Mouse (Mus musculus) forebrain, embryonic 11.5 days (tissue): ENCODE data around the gene Tatdn3. TPM values are rescaled to one million over a fixed set of nuclear protein-coding genes. Genes with fewer than 3 reads are reported as not detected.
A peak's percentile ranks its signal among the peaks of the same experiment; 100 is the strongest.

Experiments used
- ATAC-seq: fragments of 200-750 bp; cut with Nextera tagmentation; replicated peaks from 2 replicates; pipeline ENCODE4 v1.8.0; 2017; ENCODE audit warnings: moderate TSS enrichment; ENCODE audit not compliant: low FRiP score
- DNase-seq: peaks from one replicate; pipeline ENCODE4 v3.0.0-alpha.2; 2017; ENCODE audit warnings: low spot score
- H3K27ac ChIP-seq: fragments of 300-500 bp; sonication (generic); 2 replicates; pipeline ENCODE4 v1.5.1; 2014; ENCODE audit warnings: low read depth, low read length
- H3K27me3 ChIP-seq: fragments of 300-500 bp; sonication (generic); 2 replicates; pipeline ENCODE4 v1.6.1; 2014; ENCODE audit warnings: mild to moderate bottlenecking, low read length, mixed read lengths; ENCODE audit not compliant: control insufficient read depth, insufficient read depth
- H3K36me3 ChIP-seq: fragments of 300-500 bp; sonication (generic); 2 replicates; pipeline ENCODE4 v1.6.1; 2014; ENCODE audit warnings: mild to moderate bottlenecking, low read length, moderate library complexity, mixed read lengths; ENCODE audit not compliant: control insufficient read depth, insufficient read depth
- H3K4me1 ChIP-seq: fragments of 300-500 bp; sonication (generic); replicated peaks from 2 replicates; pipeline ENCODE4 v1.6.1; 2014; ENCODE audit warnings: low read length, mixed read lengths; ENCODE audit not compliant: control insufficient read depth, insufficient read depth
- H3K4me2 ChIP-seq: fragments of 300-500 bp; sonication (generic); 2 replicates; pipeline ENCODE4 v1.6.1; 2014; ENCODE audit warnings: low read depth, mild to moderate bottlenecking, low read length, moderate library complexity, mixed read lengths; ENCODE audit not compliant: severe bottlenecking
- H3K4me3 ChIP-seq: fragments of 300-500 bp; sonication (generic); 2 replicates; pipeline ENCODE4 v1.5.1; 2014; ENCODE audit warnings: low read depth, low read length
- H3K9ac ChIP-seq: fragments of 300-500 bp; sonication (generic); 2 replicates; pipeline ENCODE4 v1.6.1; 2014; ENCODE audit warnings: low read length
- H3K9me3 ChIP-seq: fragments of 300-500 bp; sonication (generic); 2 replicates; pipeline ENCODE4 v1.6.1; 2016; ENCODE audit warnings: low read length, mixed read lengths; ENCODE audit not compliant: control insufficient read depth
- WGBS: fragments of 180-500 bp; shearing (Covaris S2); extraction: QIAGEN DNeasy Blood & Tissue Kit; methylation state at CpG from one replicate; pipeline ENCODE4 v1.1.7; 2014; 5-methylcytosine and 5-hydroxymethylcytosine counted together
- polyA plus RNA-seq: library from polyadenylated mRNA; unstranded; fragments of >200 nt; fragmentation: Nextera tagmentation; extraction: Ambion mirVana; gene quantifications from 2 replicates; pipeline ENCODE4 v1.2.1, GENCODE M21; 2014

Tatdn3 gene
- polyA plus RNA-seq, 1 experiment from 2014 or later: 10.9 TPM

- ATAC-seq (no peak), DNase-seq (no peak)
- WGBS: 94% methylated on average over 7 of the region's 7 CpGs
- Histone ChIP-seq H3K36me3 (no peaks in the 10 kb centered on the region; the same call in 1 of the 2 replicates), H3K4me3 (no peak overlapping the region), H3K9ac (no peak overlapping the region), H3K27me3 (no peaks in the 10 kb centered on the region), H3K9me3 (no peaks in the 10 kb centered on the region), H3K27ac (no peak overlapping the region), H3K4me1 (no peaks in the 10 kb centered on the region), H3K4me2 (no peak overlapping the region)
Observed at GRCm38 (mm10) chr1:191086304-191086878, 23.7 kb upstream of the Tatdn3 start.

GRCm38 (mm10) chr1:191085597-191085996, 22.9 kb upstream of the Tatdn3 start:
- Histone ChIP-seq H3K4me2 (no peak overlapping the region), H3K36me3 (no peaks in the 10 kb centered on the region; the same call in 1 of the 2 replicates), H3K9ac (no peak overlapping the region), H3K27me3 (no peaks in the 10 kb centered on the region), H3K4me3 (no peak overlapping the region), H3K27ac (no peak overlapping the region), H3K4me1 (no peaks in the 10 kb centered on the region), H3K9me3 (no peaks in the 10 kb centered on the region)
- ATAC-seq (no peak; the same call in 1 of the 2 replicates), DNase-seq (no peak)
- 84% methylated on average over 12 of the region's 12 CpGs for WGBS

- Histone ChIP-seq H3K4me2 (no peak overlapping the region), H3K27ac (no peak overlapping the region), H3K36me3 (no peaks in the 10 kb centered on the region; the same call in 1 of the 2 replicates), H3K9me3 (no peaks in the 10 kb centered on the region), H3K9ac (no peak overlapping the region), H3K4me3 (no peak overlapping the region), H3K27me3 (no peaks in the 10 kb centered on the region), H3K4me1 (no peaks in the 10 kb centered on the region)
- ATAC-seq: no peak
- peak; percentile 76 for DNase-seq
- WGBS: 70% methylated on average over 5 of the region's 5 CpGs
Observed at GRCm38 (mm10) chr1:191084951-191085559, 22.3 kb upstream of the Tatdn3 start.

GRCm38 (mm10) chr1:191083230-191083629, 20.5 kb upstream of the Tatdn3 start:
- Histone ChIP-seq H3K4me1 (no peaks in the 10 kb centered on the region), H3K27ac (no peak overlapping the region), H3K36me3 (no peaks in the 10 kb centered on the region; the same call in 1 of the 2 replicates), H3K9ac (no peak overlapping the region), H3K27me3 (no peaks in the 10 kb centered on the region), H3K4me3 (no peak overlapping the region), H3K4me2 (no peak overlapping the region), H3K9me3 (no peaks in the 10 kb centered on the region)
- DNase-seq (no peak), ATAC-seq (no peak)
- WGBS: 92% methylated on average over 8 of the region's 8 CpGs

- H3K27me3 ChIP-seq: no peaks in the 10 kb centered on the region
- peak; percentile 66 for DNase-seq
- peaks cover 9% of the 10 kb centered on the region; the same call in 1 of the 2 replicates for H3K36me3 ChIP-seq
- H3K27ac ChIP-seq: no peak overlapping the region
- no peak overlapping the region; the same call in 1 of the 2 replicates for H3K4me2 ChIP-seq
- no peaks in the 10 kb centered on the region for H3K4me1 ChIP-seq
- H3K9me3 ChIP-seq: no peaks in the 10 kb centered on the region
- H3K4me3 ChIP-seq: no peak overlapping the region
- no peak overlapping the region for H3K9ac ChIP-seq
- WGBS: 72% methylated on average over 10 of the region's 10 CpGs
- no peak for ATAC-seq
Observed at GRCm38 (mm10) chr1:191075199-191075883, 12.6 kb upstream of the Tatdn3 start.

GRCm38 (mm10) chr1:191073486-191073885, 10.8 kb upstream of the Tatdn3 start:
- no peak for ATAC-seq
- H3K36me3 ChIP-seq: peaks cover 10% of the 10 kb centered on the region; the same call in 1 of the 2 replicates
- WGBS: 92% methylated on average over 4 of the region's 4 CpGs

GRCm38 (mm10) chr1:191073001-191073400, 10.3 kb upstream of the Tatdn3 start:
- Histone ChIP-seq H3K4me2 (no peak overlapping the region), H3K4me1 (no peaks in the 10 kb centered on the region), H3K9ac (no peak overlapping the region), H3K36me3 (peaks cover 10% of the 10 kb centered on the region; the same call in 1 of the 2 replicates), H3K9me3 (no peaks in the 10 kb centered on the region), H3K27me3 (no peaks in the 10 kb centered on the region), H3K27ac (no peak overlapping the region), H3K4me3 (no peak overlapping the region)
- no peak for DNase-seq
- whole genome bisulfite sequencing: 84% methylated on average over 6 of the region's 6 CpGs
- no peak for ATAC-seq

More at GRCm38 (mm10) chr1:191073486-191073885, 10.8 kb upstream of the Tatdn3 start:
- Histone ChIP-seq H3K9ac (no peak overlapping the region), H3K4me3 (no peak overlapping the region), H3K4me2 (no peak overlapping the region), H3K27ac (no peak overlapping the region), H3K9me3 (no peaks in the 10 kb centered on the region), H3K27me3 (no peaks in the 10 kb centered on the region), H3K4me1 (no peaks in the 10 kb centered on the region)
- no peak for DNase-seq

GRCm38 (mm10) chr1:191072329-191072913, 9.7 kb upstream of the Tatdn3 start:
- ATAC-seq (no peak), DNase-seq (no peak)
- no peaks in the 10 kb centered on the region for H3K4me1 ChIP-seq
- H3K9me3 ChIP-seq: no peaks in the 10 kb centered on the region
- no peak overlapping the region for H3K27ac ChIP-seq
- peaks cover 10% of the 10 kb centered on the region; the same call in 1 of the 2 replicates for H3K36me3 ChIP-seq
- no peak overlapping the region for H3K4me3 ChIP-seq
- no peak overlapping the region for H3K9ac ChIP-seq
- no peaks in the 10 kb centered on the region for H3K27me3 ChIP-seq
- no peak overlapping the region for H3K4me2 ChIP-seq
- WGBS: 94% methylated on average over 16 of the region's 16 CpGs
